Mouse (Mus musculus): ENCODE results near the gene Tmem135. TPM values are rescaled to one million over a fixed set of nuclear protein-coding genes. Genes with fewer than 3 reads are reported as not detected.
"Not testable (repeated sequence)": the region's sequence is repeated elsewhere in the genome, so short reads cannot be mapped to it uniquely, and the experiment has no call there.

Tmem135 gene
- polyA plus RNA-seq, 1 experiment = 203 TPM

DNA sequence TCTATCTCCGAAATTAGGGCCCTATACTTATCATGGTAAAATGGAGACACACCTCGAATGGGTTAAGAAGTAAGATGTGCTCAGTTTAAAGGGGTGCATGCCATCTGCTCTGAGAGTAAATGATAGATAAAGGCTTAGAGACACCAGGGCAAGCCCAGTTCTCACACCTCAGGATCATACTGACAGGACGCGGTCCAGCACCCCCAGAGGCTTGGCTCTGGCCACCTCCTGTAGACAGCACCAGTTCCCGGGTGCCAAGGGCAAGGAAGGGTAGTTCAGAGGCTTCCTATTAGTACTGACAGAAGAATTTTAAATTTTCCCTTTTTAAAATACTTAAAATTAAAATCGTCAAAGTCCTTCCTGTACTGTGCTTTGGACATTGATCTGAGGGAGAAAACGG is 121.4 kb downstream of the Tmem135 start:
- no peaks in the 10 kb centered on the region for H3K27me3 ChIP-seq (ENCODE audit: control insufficient read depth, insufficient read depth, low read length)
- H3K36me3 ChIP-seq (ENCODE audit: control insufficient read depth, insufficient read depth, low read length) = peaks cover 5% of the 10 kb centered on the region
- no peaks in the 10 kb centered on the region for H3K4me1 ChIP-seq (ENCODE audit: control insufficient read depth, insufficient read depth, insufficient read length, low read length)
- no peak overlapping the region for H3K27ac ChIP-seq (ENCODE audit: insufficient read depth, low read depth, low read length)
- 81% methylated on average over 7 of the region's 7 CpGs for WGBS
- H3K4me3 ChIP-seq (ENCODE audit: low read depth, low read length) = no peak overlapping the region
- TF ChIP-seq CTCF (IDR thresholded peaks at IDR 0.05; ENCODE audit: extremely low read depth, insufficient read length, insufficient replicate concordance, low read depth, low read length) = no peak
- TF ChIP-seq POLR2A (IDR thresholded peaks at IDR 0.05; ENCODE audit: low read depth, low read length) = no peak

DNA sequence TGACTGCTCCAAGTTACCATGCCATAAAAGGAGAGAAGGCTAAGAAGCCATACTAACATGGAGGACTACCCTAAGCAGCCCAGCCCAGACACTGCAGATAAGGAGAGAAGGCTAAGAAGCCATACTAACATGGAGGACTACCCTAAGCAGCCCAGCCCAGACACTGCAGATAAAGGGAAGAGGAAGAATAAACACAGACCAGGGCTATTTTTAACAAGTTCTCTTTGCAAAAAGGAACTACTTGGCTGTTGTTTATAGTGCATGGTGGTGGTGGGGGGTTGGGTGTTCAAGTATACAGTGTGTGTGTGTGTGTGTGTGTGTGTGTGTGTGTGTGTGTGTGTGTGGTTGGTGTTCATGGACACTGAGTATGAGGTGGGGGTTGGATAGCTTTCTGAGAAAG is 133.6 kb downstream of the Tmem135 start:
- H3K27ac ChIP-seq (ENCODE audit: insufficient read depth, low read depth, low read length); H3K36me3 ChIP-seq (ENCODE audit: control insufficient read depth, insufficient read depth, low read length); H3K4me3 ChIP-seq (ENCODE audit: low read depth, low read length); H3K27me3 ChIP-seq (ENCODE audit: control insufficient read depth, insufficient read depth, low read length); H3K4me1 ChIP-seq (ENCODE audit: control insufficient read depth, insufficient read depth, insufficient read length, low read length): not testable (repeated sequence)

DNA sequence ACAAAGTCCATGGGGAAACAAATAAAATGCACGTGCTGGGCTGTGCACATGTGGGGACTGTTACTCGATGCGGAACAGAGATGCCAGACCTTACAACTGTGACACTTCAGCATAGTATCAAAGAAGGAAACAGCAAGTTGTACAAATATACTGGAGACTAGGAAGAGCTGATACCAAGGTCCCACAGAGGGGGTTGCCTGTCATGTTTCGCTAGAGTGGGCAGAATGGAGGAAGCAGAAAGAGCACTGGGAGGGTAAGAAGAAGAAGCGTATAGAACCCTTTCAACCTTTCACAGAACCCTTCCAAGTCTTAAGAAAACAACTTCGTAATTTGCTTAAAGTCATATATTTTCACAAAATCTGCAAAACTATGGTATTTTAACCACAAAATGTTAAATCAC is 134.2 kb downstream of the Tmem135 start:
- WGBS = 93% methylated on average over 6 of the region's 6 CpGs
- Histone ChIP-seq H3K4me3 (ENCODE audit: low read depth, low read length) (no peak overlapping the region), H3K36me3 (ENCODE audit: control insufficient read depth, insufficient read depth, low read length) (peaks cover 1% of the 10 kb centered on the region; the same call in 1 of the 2 replicates), H3K27me3 (ENCODE audit: control insufficient read depth, insufficient read depth, low read length) (no peaks in the 10 kb centered on the region), H3K4me1 (ENCODE audit: control insufficient read depth, insufficient read depth, insufficient read length, low read length) (no peaks in the 10 kb centered on the region), H3K27ac (ENCODE audit: insufficient read depth, low read depth, low read length) (no peak overlapping the region)
- no peak for TF ChIP-seq CTCF (IDR thresholded peaks at IDR 0.05; ENCODE audit: extremely low read depth, insufficient read length, insufficient replicate concordance, low read depth, low read length)
- no peak for TF ChIP-seq POLR2A (IDR thresholded peaks at IDR 0.05; ENCODE audit: low read depth, low read length)

DNA sequence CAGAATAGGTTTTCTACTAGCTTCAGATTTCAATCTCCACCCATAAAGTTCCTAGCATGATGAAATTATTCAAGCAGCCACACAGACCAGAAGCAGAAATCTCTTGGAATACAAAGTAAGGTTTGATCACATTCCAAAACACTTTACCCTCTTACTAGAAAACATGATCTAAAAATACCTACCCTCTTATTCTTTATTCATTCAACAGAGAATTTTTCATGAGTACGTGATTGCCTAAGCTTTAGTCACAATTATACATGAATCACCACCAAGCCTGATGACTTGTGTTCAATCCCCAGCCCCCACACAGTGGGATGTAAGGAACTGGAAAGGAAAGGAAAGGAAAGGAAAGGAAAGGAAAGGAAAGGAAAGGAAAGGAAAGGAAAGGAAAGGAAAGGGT is 136.5 kb downstream of the Tmem135 start:
- 80% methylated on average over 1 of the region's 1 CpGs for WGBS
- no peaks in the 10 kb centered on the region for H3K4me1 ChIP-seq (ENCODE audit: control insufficient read depth, insufficient read depth, insufficient read length, low read length)
- no peak for TF ChIP-seq CTCF (IDR thresholded peaks at IDR 0.05; ENCODE audit: extremely low read depth, insufficient read length, insufficient replicate concordance, low read depth, low read length)
- TF ChIP-seq POLR2A (IDR thresholded peaks at IDR 0.05; ENCODE audit: low read depth, low read length) = no peak
- no peaks in the 10 kb centered on the region for H3K27me3 ChIP-seq (ENCODE audit: control insufficient read depth, insufficient read depth, low read length)
- no peak overlapping the region for H3K4me3 ChIP-seq (ENCODE audit: low read depth, low read length)
- no peaks in the 10 kb centered on the region for H3K36me3 ChIP-seq (ENCODE audit: control insufficient read depth, insufficient read depth, low read length)
- H3K27ac ChIP-seq (ENCODE audit: insufficient read depth, low read depth, low read length) = no peak overlapping the region

DNA sequence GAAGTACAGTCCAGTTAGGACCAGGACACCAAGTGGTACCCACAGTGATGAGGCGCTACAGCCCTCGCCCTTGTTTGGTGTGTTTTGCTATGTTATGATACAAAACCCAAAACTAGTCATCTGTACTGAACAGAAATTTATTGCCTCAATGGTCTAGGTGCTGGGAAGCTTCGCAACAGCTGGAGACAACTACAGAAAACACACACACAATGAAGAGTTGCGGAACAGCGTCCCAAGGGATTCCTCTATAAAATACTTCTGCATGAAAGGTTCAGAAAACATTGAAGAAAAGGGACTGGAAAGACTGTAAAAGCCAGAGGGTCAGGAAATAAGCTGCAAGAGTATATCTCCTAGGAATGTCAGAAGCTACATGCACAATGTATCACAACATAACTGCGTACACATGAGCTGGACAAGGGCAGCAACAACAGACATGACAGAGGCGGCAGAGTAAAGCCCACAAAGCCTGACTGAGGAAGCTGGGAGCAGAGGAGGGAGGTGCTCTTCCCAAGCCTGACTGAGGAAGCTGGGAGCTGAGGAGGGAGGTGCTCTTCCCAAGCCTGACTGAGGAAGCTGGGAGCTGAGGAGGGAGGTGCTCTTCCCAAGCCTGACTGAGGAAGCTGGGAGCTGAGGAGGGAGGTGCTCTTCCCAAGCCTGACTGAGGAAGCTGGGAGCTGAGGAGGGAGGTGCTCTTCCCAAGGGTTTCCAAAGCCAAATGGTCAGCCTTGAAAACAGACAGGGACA is 137.8 kb downstream of the Tmem135 start:
- no peaks in the 10 kb centered on the region for H3K4me1 ChIP-seq (ENCODE audit: control insufficient read depth, insufficient read depth, insufficient read length, low read length)
- 88% methylated on average over 7 of the region's 7 CpGs for WGBS
- no peaks in the 10 kb centered on the region for H3K27me3 ChIP-seq (ENCODE audit: control insufficient read depth, insufficient read depth, low read length)
- no peaks in the 10 kb centered on the region for H3K36me3 ChIP-seq (ENCODE audit: control insufficient read depth, insufficient read depth, low read length)
- H3K27ac ChIP-seq (ENCODE audit: insufficient read depth, low read depth, low read length) = no peak overlapping the region
- TF ChIP-seq POLR2A (IDR thresholded peaks at IDR 0.05; ENCODE audit: low read depth, low read length) (no peak), CTCF (IDR thresholded peaks at IDR 0.05; ENCODE audit: extremely low read depth, insufficient read length, insufficient replicate concordance, low read depth, low read length) (no peak)
- H3K4me3 ChIP-seq (ENCODE audit: low read depth, low read length) = no peak overlapping the region

DNA sequence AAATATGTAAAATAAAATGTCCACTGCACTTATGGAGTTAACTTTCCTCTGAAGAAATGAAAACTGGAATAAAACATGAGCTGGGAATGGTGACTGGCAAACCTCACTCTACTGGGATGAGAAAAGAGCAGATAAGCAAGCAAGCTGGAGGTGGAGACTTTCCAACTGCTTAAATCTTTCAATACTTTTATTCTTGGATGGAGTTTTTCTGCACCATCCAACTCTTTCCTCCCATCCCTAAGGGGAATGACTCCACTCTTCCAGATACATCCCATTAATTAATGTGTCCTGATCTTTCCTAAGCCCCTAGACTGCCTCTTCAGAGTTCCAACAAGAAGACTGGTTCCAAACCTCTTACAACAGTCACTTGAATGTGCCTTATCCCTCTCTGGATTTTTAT is 143.1 kb downstream of the Tmem135 start:
- no peak overlapping the region for H3K4me3 ChIP-seq (ENCODE audit: low read depth, low read length)
- H3K27ac ChIP-seq (ENCODE audit: insufficient read depth, low read depth, low read length) = no peak overlapping the region
- no peaks in the 10 kb centered on the region for H3K27me3 ChIP-seq (ENCODE audit: control insufficient read depth, insufficient read depth, low read length)
- TF ChIP-seq POLR2A (IDR thresholded peaks at IDR 0.05; ENCODE audit: low read depth, low read length) = no peak
- no peak for TF ChIP-seq CTCF (IDR thresholded peaks at IDR 0.05; ENCODE audit: extremely low read depth, insufficient read length, insufficient replicate concordance, low read depth, low read length)
- no peaks in the 10 kb centered on the region for H3K36me3 ChIP-seq (ENCODE audit: control insufficient read depth, insufficient read depth, low read length)
- no peaks in the 10 kb centered on the region for H3K4me1 ChIP-seq (ENCODE audit: control insufficient read depth, insufficient read depth, insufficient read length, low read length)

DNA sequence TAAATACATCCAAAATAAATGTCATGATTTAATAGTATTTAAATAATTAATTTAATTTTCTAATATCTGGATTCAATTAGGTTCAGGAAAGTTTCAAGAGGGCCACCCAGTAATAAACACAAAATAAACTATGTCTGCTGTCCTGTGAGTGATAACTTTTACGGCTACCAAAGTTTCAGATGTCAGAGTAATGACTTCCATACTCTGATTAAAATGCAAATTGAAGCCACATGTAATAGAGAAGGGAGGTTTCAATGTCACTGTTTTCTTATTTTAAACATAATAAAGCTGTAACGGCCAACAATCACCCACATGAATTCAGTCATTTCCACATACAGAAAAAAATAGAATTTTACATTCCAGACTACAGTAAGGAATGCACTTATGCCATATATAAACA is 145.2 kb downstream of the Tmem135 start:
- H3K4me1 ChIP-seq (ENCODE audit: control insufficient read depth, insufficient read depth, insufficient read length, low read length) = no peaks in the 10 kb centered on the region
- H3K27ac ChIP-seq (ENCODE audit: insufficient read depth, low read depth, low read length) = no peak overlapping the region
- no peaks in the 10 kb centered on the region for H3K27me3 ChIP-seq (ENCODE audit: control insufficient read depth, insufficient read depth, low read length)
- 74% methylated on average over 2 of the region's 2 CpGs for WGBS
- TF ChIP-seq CTCF (IDR thresholded peaks at IDR 0.05; ENCODE audit: extremely low read depth, insufficient read length, insufficient replicate concordance, low read depth, low read length) (no peak), POLR2A (IDR thresholded peaks at IDR 0.05; ENCODE audit: low read depth, low read length) (no peak)
- no peaks in the 10 kb centered on the region for H3K36me3 ChIP-seq (ENCODE audit: control insufficient read depth, insufficient read depth, low read length)
- H3K4me3 ChIP-seq (ENCODE audit: low read depth, low read length) = no peak overlapping the region

Measured in small intestine, adult 2 months (tissue).